Mouse (Mus musculus): ENCODE results near the gene Zfp69. TPM values are rescaled to one million over a fixed set of nuclear protein-coding genes. Genes with fewer than 3 reads are reported as not detected.

The Zfp69 gene
- total and polyA plus RNA-seq, 3 experiments: 0.82 to 1.1 (median 1.0) TPM

DNA sequence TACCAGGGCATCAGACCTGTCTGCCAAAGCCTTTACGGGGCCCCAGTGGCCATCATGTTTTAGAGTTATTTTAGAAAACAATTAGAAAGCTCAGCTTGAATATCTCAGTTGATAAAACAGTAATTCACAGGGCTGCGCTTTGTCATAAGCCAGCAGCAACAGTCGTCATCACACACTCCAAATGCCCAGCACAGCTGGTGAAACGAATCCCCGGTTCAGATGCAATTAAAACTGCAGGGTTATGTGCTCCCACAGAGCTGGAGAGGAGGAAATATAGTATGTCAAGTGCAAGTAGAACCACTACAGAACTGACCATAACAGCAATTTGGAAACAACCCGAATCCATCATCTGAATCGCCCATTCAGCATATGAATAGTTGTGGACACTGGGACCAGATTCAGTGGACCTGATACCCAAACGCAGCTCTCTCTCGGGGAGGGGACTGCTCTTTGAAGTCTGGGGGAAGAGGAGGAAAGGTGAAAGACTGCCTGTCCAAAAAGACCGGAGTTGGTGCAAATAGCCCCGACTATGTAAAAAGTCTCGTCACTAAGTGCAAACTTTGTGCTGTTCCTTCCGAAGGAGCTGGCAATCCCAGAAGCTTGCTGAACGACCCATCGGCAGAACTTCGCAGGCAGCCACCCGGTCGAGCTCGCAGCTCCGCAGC, 604 bp downstream of the Zfp69 start:
- intact Hi-C loops (cut with DNase I): loop anchor here (1.0 kb wide), 1 partner anchor 26 kb away; the partner anchor contains the start of gene Exo5
- TF ChIP-seq CTCF (IDR thresholded peaks at IDR 0.05) (no peak), EP300 (IDR thresholded peaks at IDR 0.05; ENCODE audit: insufficient read depth, low read depth, low read length) (no peak), POLR2A (IDR thresholded peaks at IDR 0.05; ENCODE audit: insufficient read depth, low read depth, low read length) (no peak)
- no peak for DNase-seq
- Histone ChIP-seq H3K79me2 (replicated peaks; ENCODE audit: control insufficient read depth, insufficient read depth, low read length) (no peaks in the 10 kb centered on the region; the same call in 1 of the 2 replicates), H3K4me1 (ENCODE audit: control insufficient read depth, insufficient read depth, low read length) (peaks cover 1% of the 10 kb centered on the region), H3K27me3 (ENCODE audit: control insufficient read depth, insufficient read depth, low read length) (no peaks in the 10 kb centered on the region), H3K9ac (ENCODE audit: low read depth, low read length) (peak overlapping the region; percentile 89), H3K27ac (peak overlapping the region; percentile 92), H3K4me3 (peak overlapping the region; percentile 82), H3K36me3 (ENCODE audit: control insufficient read depth, insufficient read depth, low read length) (no peaks in the 10 kb centered on the region; the same call in 1 of the 2 replicates)
- 1% methylated on average over 20 of the region's 20 CpGs for WGBS

DNA sequence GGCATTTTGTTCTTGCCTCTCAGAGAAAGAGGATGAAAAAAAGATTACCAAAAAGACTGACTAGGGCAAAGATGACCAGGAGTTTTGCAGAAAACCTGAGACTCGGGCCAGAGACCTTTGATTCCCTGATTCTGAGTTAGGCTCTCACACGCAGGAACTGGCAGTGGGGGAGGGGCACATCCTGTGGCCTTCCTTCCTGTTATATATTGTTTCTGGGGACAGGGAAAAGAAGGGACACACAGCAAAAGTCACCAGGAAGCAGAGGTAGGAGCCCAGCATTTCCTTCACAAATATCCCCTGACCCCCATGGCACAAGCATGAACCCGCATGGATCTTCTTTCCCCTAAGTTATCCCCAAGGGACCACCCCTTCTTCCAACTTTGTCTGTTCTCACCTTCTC, 2.6 kb downstream of the Zfp69 start:
- Histone ChIP-seq H3K36me3 (ENCODE audit: control insufficient read depth, insufficient read depth, low read length) (no peaks in the 10 kb centered on the region; the same call in 1 of the 2 replicates), H3K27ac (peak overlapping the region; percentile 64), H3K27me3 (ENCODE audit: control insufficient read depth, insufficient read depth, low read length) (no peaks in the 10 kb centered on the region), H3K9ac (ENCODE audit: low read depth, low read length) (peak overlapping the region; percentile 58), H3K79me2 (replicated peaks; ENCODE audit: control insufficient read depth, insufficient read depth, low read length) (no peaks in the 10 kb centered on the region; the same call in 1 of the 2 replicates), H3K4me3 (peak overlapping the region; percentile 14), H3K4me1 (ENCODE audit: control insufficient read depth, insufficient read depth, low read length) (peaks cover 1% of the 10 kb centered on the region)
- intact Hi-C loops (cut with DNase I): no loop called here
- peak; percentile 43; the same call in 1 of the 2 replicates for TF ChIP-seq POLR2A (IDR thresholded peaks at IDR 0.05; ENCODE audit: insufficient read depth, low read depth, low read length)
- TF ChIP-seq CTCF (IDR thresholded peaks at IDR 0.05): no peak
- TF ChIP-seq EP300 (IDR thresholded peaks at IDR 0.05; ENCODE audit: insufficient read depth, low read depth, low read length): 0 out of 2 replicates have a peak, but pooled peaks have one; percentile 51
- peak; percentile 36 to 50 for DNase-seq
- WGBS: 55% methylated on average over 3 of the region's 3 CpGs

DNA sequence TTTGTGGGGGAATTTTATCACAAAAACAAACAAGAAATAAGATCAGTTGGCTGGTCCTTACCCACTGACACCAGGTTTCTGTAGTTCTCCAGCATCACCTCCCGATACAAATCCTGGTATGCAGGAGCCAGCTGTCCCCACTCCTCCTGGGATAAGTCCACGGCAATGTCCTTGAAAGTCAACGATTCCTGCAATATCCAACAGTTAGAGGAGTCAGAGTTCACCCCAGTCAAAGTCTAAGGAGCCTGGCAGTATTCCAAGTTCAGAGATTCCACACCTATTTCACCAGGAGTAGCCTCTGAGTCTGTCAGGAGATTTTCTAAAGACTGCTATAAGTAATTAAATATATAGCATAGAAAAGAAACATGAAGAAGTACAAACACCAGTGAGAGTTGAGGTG, 16.5 kb downstream of the Zfp69 start:
- intact Hi-C loops (cut with DNase I): no loop called here
- H3K36me3 ChIP-seq (ENCODE audit: control insufficient read depth, insufficient read depth, low read length): no peaks in the 10 kb centered on the region
- H3K79me2 ChIP-seq (replicated peaks; ENCODE audit: control insufficient read depth, insufficient read depth, low read length): no peaks in the 10 kb centered on the region
- WGBS: 68% methylated on average over 3 of the region's 3 CpGs
- no peaks in the 10 kb centered on the region for H3K27me3 ChIP-seq (ENCODE audit: control insufficient read depth, insufficient read depth, low read length)
- no peak overlapping the region for H3K27ac ChIP-seq
- no peak for TF ChIP-seq CTCF (IDR thresholded peaks at IDR 0.05)
- TF ChIP-seq EP300 (IDR thresholded peaks at IDR 0.05; ENCODE audit: insufficient read depth, low read depth, low read length): no peak
- TF ChIP-seq POLR2A (IDR thresholded peaks at IDR 0.05; ENCODE audit: insufficient read depth, low read depth, low read length): no peak
- no peaks in the 10 kb centered on the region for H3K4me1 ChIP-seq (ENCODE audit: control insufficient read depth, insufficient read depth, low read length)
- H3K9ac ChIP-seq (ENCODE audit: low read depth, low read length): no peak overlapping the region
- no peak overlapping the region for H3K4me3 ChIP-seq
- DNase-seq: no peak

DNA sequence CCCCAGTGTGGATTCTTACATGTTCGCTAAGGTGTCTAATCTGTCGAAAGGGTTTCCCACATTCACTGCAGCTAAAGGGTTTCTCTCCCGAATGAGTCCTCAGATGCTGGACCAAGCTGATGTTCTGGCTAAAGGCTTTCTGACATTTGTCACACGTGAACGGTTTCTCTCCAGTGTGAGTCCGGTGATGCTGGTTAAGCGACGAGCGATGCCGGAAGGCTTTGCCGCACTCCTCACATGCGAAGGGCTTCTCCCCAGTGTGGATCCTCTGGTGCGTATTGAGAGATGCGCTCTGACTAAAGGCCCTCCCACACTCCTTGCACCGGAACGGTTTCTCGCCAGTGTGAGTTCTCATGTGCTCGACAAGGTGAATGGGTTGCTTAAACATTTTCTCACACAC, 20.8 kb downstream of the Zfp69 start:
- intact Hi-C loops (cut with DNase I): no loop called here
- Histone ChIP-seq H3K79me2 (replicated peaks; ENCODE audit: control insufficient read depth, insufficient read depth, low read length) (no peaks in the 10 kb centered on the region), H3K9ac (ENCODE audit: low read depth, low read length) (no peak overlapping the region), H3K27me3 (ENCODE audit: control insufficient read depth, insufficient read depth, low read length) (no peaks in the 10 kb centered on the region), H3K36me3 (ENCODE audit: control insufficient read depth, insufficient read depth, low read length) (no peaks in the 10 kb centered on the region), H3K27ac (no peak overlapping the region), H3K4me1 (ENCODE audit: control insufficient read depth, insufficient read depth, low read length) (no peaks in the 10 kb centered on the region), H3K4me3 (no peak overlapping the region)
- WGBS: 97% methylated on average over 18 of the region's 18 CpGs
- no peak for DNase-seq
- no peak for TF ChIP-seq EP300 (IDR thresholded peaks at IDR 0.05; ENCODE audit: insufficient read depth, low read depth, low read length)
- TF ChIP-seq POLR2A (IDR thresholded peaks at IDR 0.05; ENCODE audit: insufficient read depth, low read depth, low read length): no peak
- TF ChIP-seq CTCF (IDR thresholded peaks at IDR 0.05): no peak

DNA sequence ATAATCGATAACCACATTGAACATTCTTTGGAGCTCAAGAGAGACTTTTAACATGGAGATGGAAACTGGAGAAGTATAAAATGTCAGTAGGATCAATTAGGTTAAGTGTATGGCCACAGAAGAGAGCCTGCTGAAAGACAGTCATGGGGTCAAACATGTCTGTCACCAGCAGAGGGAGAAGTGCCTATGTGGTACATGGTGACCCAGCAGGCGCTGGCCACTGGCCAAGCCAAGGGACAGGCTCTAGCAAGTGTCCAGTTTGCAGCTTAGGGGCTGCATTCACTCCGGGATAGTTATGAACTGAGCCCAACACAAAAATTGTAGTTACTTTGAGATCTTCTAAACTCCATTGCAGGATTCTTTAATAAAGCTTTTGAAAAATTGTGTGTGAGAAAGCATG, 22.8 kb downstream of the Zfp69 start:
- 85% methylated on average over 3 of the region's 3 CpGs for WGBS
- TF ChIP-seq POLR2A (IDR thresholded peaks at IDR 0.05; ENCODE audit: insufficient read depth, low read depth, low read length) (no peak), EP300 (IDR thresholded peaks at IDR 0.05; ENCODE audit: insufficient read depth, low read depth, low read length) (no peak), CTCF (IDR thresholded peaks at IDR 0.05) (peak; percentile 27)
- H3K4me3 ChIP-seq: no peak overlapping the region
- H3K4me1 ChIP-seq (ENCODE audit: control insufficient read depth, insufficient read depth, low read length): no peaks in the 10 kb centered on the region; the same call in 1 of the 2 replicates
- H3K79me2 ChIP-seq (replicated peaks; ENCODE audit: control insufficient read depth, insufficient read depth, low read length): no peaks in the 10 kb centered on the region
- no peak for DNase-seq
- no peak overlapping the region for H3K9ac ChIP-seq (ENCODE audit: low read depth, low read length)
- peaks cover 2% of the 10 kb centered on the region; the same call in 1 of the 2 replicates for H3K36me3 ChIP-seq (ENCODE audit: control insufficient read depth, insufficient read depth, low read length)
- no peaks in the 10 kb centered on the region for H3K27me3 ChIP-seq (ENCODE audit: control insufficient read depth, insufficient read depth, low read length)
- no peak overlapping the region for H3K27ac ChIP-seq
- intact Hi-C loops (cut with DNase I): no loop called here

DNA sequence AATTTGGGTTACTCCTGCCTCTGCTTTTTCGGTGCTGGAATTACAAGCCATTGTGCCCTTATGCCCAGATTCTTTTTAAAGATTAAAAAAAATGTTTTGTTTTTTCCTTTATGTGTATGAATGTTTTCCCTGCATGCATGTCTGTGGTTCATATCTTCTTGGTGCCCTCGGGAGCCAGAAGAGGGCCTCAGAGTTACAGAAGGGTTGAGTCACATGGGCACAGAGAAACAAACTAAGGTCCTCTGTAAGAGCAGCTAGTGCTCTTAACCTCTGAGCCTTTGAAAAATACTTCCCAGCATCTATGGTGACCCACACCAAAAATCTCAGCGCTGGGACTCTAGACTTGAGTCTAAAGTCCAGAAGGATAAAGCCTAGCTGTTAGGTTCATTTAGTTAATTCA, 26.1 kb downstream of the Zfp69 start:
- Histone ChIP-seq H3K4me1 (ENCODE audit: control insufficient read depth, insufficient read depth, low read length) (no peaks in the 10 kb centered on the region; the same call in 1 of the 2 replicates), H3K27ac (peak overlapping the region; percentile 82), H3K27me3 (ENCODE audit: control insufficient read depth, insufficient read depth, low read length) (no peaks in the 10 kb centered on the region), H3K4me3 (peak overlapping the region; percentile 61), H3K79me2 (replicated peaks; ENCODE audit: control insufficient read depth, insufficient read depth, low read length) (no peaks in the 10 kb centered on the region), H3K36me3 (ENCODE audit: control insufficient read depth, insufficient read depth, low read length) (peaks cover 2% of the 10 kb centered on the region; the same call in 1 of the 2 replicates), H3K9ac (ENCODE audit: low read depth, low read length) (0 out of 2 replicates have a peak overlapping the region, but pooled peaks have one; percentile 9)
- peak; percentile 55 for TF ChIP-seq CTCF (IDR thresholded peaks at IDR 0.05)
- no peak for TF ChIP-seq EP300 (IDR thresholded peaks at IDR 0.05; ENCODE audit: insufficient read depth, low read depth, low read length)
- 12% methylated on average over 3 of the region's 3 CpGs for WGBS
- intact Hi-C loops (cut with DNase I): loop anchor here (1.0 kb wide), 1 partner anchor 26 kb away; the partner anchor contains the start of gene Zfp69
- peak; percentile 25 to 35 for DNase-seq

All from heart, adult 2 months (tissue).